Mouse (Mus musculus): ENCODE measurements around the gene Asic1.

DNA sequence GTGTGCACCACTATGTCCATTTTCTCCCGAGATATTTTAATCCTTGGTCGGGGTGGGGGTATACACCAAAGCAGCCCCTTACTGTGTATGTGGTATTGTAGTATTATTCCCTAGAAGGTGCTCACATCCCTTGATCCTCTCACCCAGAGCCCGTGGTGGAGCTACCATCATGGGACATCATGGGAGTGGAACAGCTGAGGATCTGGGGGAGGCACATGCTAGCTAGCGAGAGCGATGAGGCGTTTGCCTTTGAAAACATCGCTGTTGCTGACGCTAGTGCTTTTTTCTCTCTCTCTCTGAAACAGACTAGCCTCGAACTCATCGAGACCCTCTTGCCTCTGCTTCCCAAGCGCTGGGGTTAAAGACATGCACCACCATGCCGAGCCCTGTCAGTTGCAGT lies 46.6 kb downstream of the Asic1 start:
- no peak for TF ChIP-seq TAL1 (IDR thresholded peaks at IDR 0.05; ENCODE audit: low read length)
- no peak for TF ChIP-seq POLR2A (IDR thresholded peaks at IDR 0.05; ENCODE audit: control insufficient read depth in 1 of 2, insufficient read depth in 1 of 2, low read depth in 1 of 2, low read length in 2 of 2, poor library complexity in 1 of 2)

Measured in MEL (cell line).